Mouse (Mus musculus) forebrain, postnatal 0 days (tissue): ENCODE measurements around the gene Ntrk3. TPM values are rescaled to one million over a fixed set of nuclear protein-coding genes. Genes with fewer than 3 reads are reported as not detected.

ENCODE experiments used
- ATAC-seq: fragments of 200-750 bp; cut with Nextera tagmentation; 2 replicates; pipeline ENCODE4 v1.8.0; 2017; ENCODE audit warnings: mild to moderate bottlenecking, moderate library complexity
- DNase-seq: peaks from one replicate; pipeline ENCODE4 v3.0.0-alpha.2; 2015
- H3K27ac ChIP-seq: fragments of 300-500 bp; sonication (generic); 2 replicates; pipeline ENCODE4 v1.5.1; 2014; ENCODE audit warnings: low read depth, mild to moderate bottlenecking, antibody characterized with exemption, low read length, moderate library complexity, mixed read lengths
- H3K27me3 ChIP-seq: fragments of 300-500 bp; sonication (generic); 2 replicates; pipeline ENCODE4 v1.6.1; 2014; ENCODE audit warnings: mild to moderate bottlenecking, low read length, mixed read lengths; ENCODE audit not compliant: insufficient read depth
- H3K36me3 ChIP-seq: fragments of 300-500 bp; sonication (generic); 2 replicates; pipeline ENCODE4 v1.6.1; 2014; ENCODE audit warnings: mild to moderate bottlenecking, moderate library complexity; ENCODE audit not compliant: insufficient read depth
- H3K4me1 ChIP-seq: fragments of 300-500 bp; sonication (generic); 2 replicates; pipeline ENCODE4 v1.6.1; 2014; ENCODE audit warnings: antibody characterized with exemption; ENCODE audit not compliant: insufficient read depth
- H3K4me2 ChIP-seq: fragments of 300-500 bp; sonication (generic); 2 replicates; pipeline ENCODE4 v1.6.1; 2014; ENCODE audit warnings: low read depth, mild to moderate bottlenecking, moderate library complexity
- H3K4me3 ChIP-seq: fragments of 300-500 bp; sonication (generic); 2 replicates; pipeline ENCODE4 v1.5.1; 2014; ENCODE audit warnings: low read depth, low read length, mixed read lengths
- H3K9ac ChIP-seq: fragments of 300-500 bp; sonication (generic); 2 replicates; pipeline ENCODE4 v1.6.1; 2014; ENCODE audit warnings: mild to moderate bottlenecking
- H3K9me3 ChIP-seq: fragments of 300-500 bp; sonication (generic); 2 replicates; pipeline ENCODE4 v1.6.1; 2016; ENCODE audit warnings: low read length
- CTCF ChIP-seq: sonication (generic); IDR thresholded peaks from 2 replicates; pipeline ENCODE4 v1.5.1; 2016; ENCODE audit warnings: antibody characterized with exemption, control low read depth, low read depth
- WGBS: fragments of 180-500 bp; shearing (Covaris S2); extraction: QIAGEN DNeasy Blood & Tissue Kit; methylation state at CpG from one replicate; pipeline ENCODE4 v1.1.7; 2014; 5-methylcytosine and 5-hydroxymethylcytosine counted together
- polyA plus RNA-seq: library from polyadenylated mRNA; unstranded; fragments of >200 nt; fragmentation: Nextera tagmentation; extraction: Ambion mirVana; gene quantifications from 2 replicates; pipeline ENCODE4 v1.2.1, GENCODE M21; 2015
- total RNA-seq: library from RNA; depleted of rRNA; stranded (reverse); fragments of >200 nt; gene quantifications from 2 replicates; pipeline ENCODE4 v1.2.3, GENCODE M21; 2014

The Ntrk3 gene
- total and polyA plus RNA-seq, 2 experiments from 2014 or later: 28.5 to 90.1 TPM

DNA sequence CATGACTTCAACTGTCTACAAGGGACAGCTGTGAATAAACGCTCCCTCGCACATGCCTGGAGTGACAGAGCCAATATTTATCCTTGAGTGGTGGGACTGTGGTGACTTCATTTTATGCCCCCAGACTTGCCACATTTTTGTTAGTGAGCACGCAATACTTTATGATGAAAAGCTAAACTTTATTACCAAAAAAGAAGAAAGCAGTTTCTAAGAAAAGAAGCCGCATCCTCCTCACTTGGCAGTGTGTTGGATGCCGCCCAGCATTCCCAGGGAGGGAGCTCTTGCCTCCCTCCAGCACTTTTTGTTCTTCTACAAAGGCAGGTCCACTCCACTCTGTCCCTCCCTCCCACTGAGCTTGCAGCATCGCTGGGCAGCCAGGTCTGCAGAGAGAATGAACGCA, 77.0 kb downstream of the Ntrk3 start:
- Histone ChIP-seq H3K9ac (no peak overlapping the region), H3K36me3 (no peaks in the 10 kb centered on the region), H3K9me3 (no peaks in the 10 kb centered on the region), H3K4me1 (no peaks in the 10 kb centered on the region), H3K27ac (no peak overlapping the region), H3K4me3 (no peak overlapping the region), H3K27me3 (no peaks in the 10 kb centered on the region), H3K4me2 (no peak overlapping the region)
- no peak for DNase-seq
- ATAC-seq: no peak
- no peak for TF ChIP-seq CTCF
- 46% methylated on average over 7 of the region's 7 CpGs for WGBS

DNA sequence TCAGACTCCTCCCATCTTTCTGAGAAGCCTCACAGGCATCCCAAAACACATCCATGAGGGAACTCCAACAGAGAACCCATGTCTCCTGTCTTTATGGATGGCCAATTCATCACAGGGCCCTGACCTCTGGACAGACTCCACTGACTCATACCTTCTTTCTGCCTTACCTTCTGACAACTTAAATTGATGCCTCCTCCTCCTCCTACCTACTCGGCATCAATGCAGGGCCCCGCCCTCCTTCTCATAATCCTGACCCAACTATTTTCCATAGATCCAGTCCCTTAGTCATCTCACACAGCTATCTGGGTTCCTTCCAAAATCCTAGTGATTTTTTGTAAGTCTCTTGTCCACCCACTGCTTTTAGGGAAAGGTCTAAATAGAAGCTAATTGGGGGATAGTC, 78.0 kb downstream of the Ntrk3 start:
- H3K36me3 ChIP-seq: no peaks in the 10 kb centered on the region
- H3K27me3 ChIP-seq: no peaks in the 10 kb centered on the region
- no peak for ATAC-seq
- no peaks in the 10 kb centered on the region for H3K4me1 ChIP-seq
- no peak overlapping the region for H3K27ac ChIP-seq
- WGBS: 90% methylated on average over 2 of the region's 2 CpGs
- DNase-seq: no peak
- H3K9ac ChIP-seq: no peak overlapping the region
- H3K4me2 ChIP-seq: no peak overlapping the region
- H3K9me3 ChIP-seq: no peaks in the 10 kb centered on the region
- no peak for TF ChIP-seq CTCF
- no peak overlapping the region for H3K4me3 ChIP-seq

- Histone ChIP-seq H3K27ac (no peak overlapping the region), H3K4me3 (no peak overlapping the region), H3K9me3 (no peaks in the 10 kb centered on the region), H3K36me3 (no peaks in the 10 kb centered on the region), H3K27me3 (no peaks in the 10 kb centered on the region), H3K4me2 (no peak overlapping the region), H3K9ac (no peak overlapping the region), H3K4me1 (no peaks in the 10 kb centered on the region)
- 41% methylated on average over 10 of the region's 10 CpGs for WGBS
- no peak for TF ChIP-seq CTCF
- DNase-seq (peak; percentile 13), ATAC-seq (peak; percentile 71)
Measured at GRCm38 (mm10) chr7:78658026-78658425, 79.8 kb downstream of the Ntrk3 start.

- DNase-seq: no peak
Measured at GRCm38 (mm10) chr7:78656181-78656580, 81.6 kb downstream of the Ntrk3 start.

GRCm38 (mm10) chr7:78653686-78654085, 84.1 kb downstream of the Ntrk3 start:
- Histone ChIP-seq H3K27me3 (no peaks in the 10 kb centered on the region), H3K27ac (no peak overlapping the region), H3K4me1 (no peaks in the 10 kb centered on the region), H3K4me3 (no peak overlapping the region), H3K4me2 (no peak overlapping the region), H3K9ac (no peak overlapping the region), H3K9me3 (no peaks in the 10 kb centered on the region), H3K36me3 (no peaks in the 10 kb centered on the region)
- ATAC-seq (no peak), DNase-seq (no peak)
- no peak for TF ChIP-seq CTCF
- WGBS: 40% methylated on average over 4 of the region's 4 CpGs

More at GRCm38 (mm10) chr7:78656181-78656580, 81.6 kb downstream of the Ntrk3 start:
- no peaks in the 10 kb centered on the region for H3K36me3 ChIP-seq
- TF ChIP-seq CTCF: no peak
- H3K4me3 ChIP-seq: no peak overlapping the region
- 38% methylated on average over 3 of the region's 3 CpGs for WGBS
- no peak for ATAC-seq
- no peaks in the 10 kb centered on the region for H3K9me3 ChIP-seq
- no peak overlapping the region for H3K27ac ChIP-seq
- H3K4me2 ChIP-seq: no peak overlapping the region
- no peaks in the 10 kb centered on the region for H3K27me3 ChIP-seq
- H3K4me1 ChIP-seq: no peaks in the 10 kb centered on the region
- no peak overlapping the region for H3K9ac ChIP-seq

GRCm38 (mm10) chr7:78652296-78652695, 85.5 kb downstream of the Ntrk3 start:
- H3K9ac ChIP-seq: no peak overlapping the region
- no peaks in the 10 kb centered on the region for H3K36me3 ChIP-seq
- no peak overlapping the region for H3K4me2 ChIP-seq
- H3K27ac ChIP-seq: no peak overlapping the region
- H3K27me3 ChIP-seq: no peaks in the 10 kb centered on the region
- H3K9me3 ChIP-seq: no peaks in the 10 kb centered on the region
- 69% methylated on average over 1 of the region's 1 CpGs for WGBS
- H3K4me1 ChIP-seq: no peaks in the 10 kb centered on the region
- no peak overlapping the region for H3K4me3 ChIP-seq
- ATAC-seq (no peak), DNase-seq (no peak)
- peak; percentile 12; the same call in 1 of the 2 replicates for TF ChIP-seq CTCF

GRCm38 (mm10) chr7:78651540-78651939, 86.3 kb downstream of the Ntrk3 start:
- no peak overlapping the region for H3K4me2 ChIP-seq
- no peaks in the 10 kb centered on the region for H3K27me3 ChIP-seq
- H3K36me3 ChIP-seq: no peaks in the 10 kb centered on the region
- no peak for TF ChIP-seq CTCF
- DNase-seq: no peak
- ATAC-seq: no peak
- H3K4me3 ChIP-seq: no peak overlapping the region
- no peak overlapping the region for H3K27ac ChIP-seq
- no peaks in the 10 kb centered on the region for H3K4me1 ChIP-seq
- H3K9me3 ChIP-seq: no peaks in the 10 kb centered on the region
- WGBS: 30% methylated on average over 1 of the region's 1 CpGs
- H3K9ac ChIP-seq: no peak overlapping the region

- Histone ChIP-seq H3K27me3 (no peaks in the 10 kb centered on the region), H3K4me1 (no peaks in the 10 kb centered on the region), H3K9me3 (no peaks in the 10 kb centered on the region), H3K4me2 (no peak overlapping the region), H3K9ac (no peak overlapping the region), H3K36me3 (no peaks in the 10 kb centered on the region), H3K27ac (no peak overlapping the region), H3K4me3 (no peak overlapping the region)
- ATAC-seq: no peak
- 0 out of 2 replicates have a peak, but pooled peaks have one; percentile 17 for TF ChIP-seq CTCF
- no peak for DNase-seq
- 66% methylated on average over 6 of the region's 6 CpGs for WGBS
Measured at GRCm38 (mm10) chr7:78643667-78644066, 94.1 kb downstream of the Ntrk3 start.
